Mouse (Mus musculus) limb, embryonic 13.5 days (tissue): ENCODE measurements around the gene Cyp2j5. TPM values are rescaled to one million over a fixed set of nuclear protein-coding genes. Genes with fewer than 3 reads are reported as not detected.
A peak's percentile ranks its signal among the peaks of the same experiment; 100 is the strongest.
"Not testable (repeated sequence)": the region's sequence is repeated elsewhere in the genome, so short reads cannot be mapped to it uniquely, and the experiment has no call there.

Experiments used
- ATAC-seq: fragments of 200-750 bp; cut with Nextera tagmentation; 2 replicates; pipeline ENCODE4 v1.8.0; 2017; ENCODE audit warnings: low read depth, moderate number of reproducible peaks, moderate TSS enrichment; ENCODE audit not compliant: low FRiP score
- H3K27ac ChIP-seq: fragments of 300-500 bp; sonication (generic); 2 replicates; pipeline ENCODE4 v1.5.1; 2015; ENCODE audit warnings: inconsistent platforms, mild to moderate bottlenecking, moderate library complexity
- H3K27me3 ChIP-seq: fragments of 300-500 bp; sonication (generic); 2 replicates; pipeline ENCODE4 v1.6.1; 2015; ENCODE audit warnings: mild to moderate bottlenecking, inconsistent platforms
- H3K36me3 ChIP-seq: fragments of 300-500 bp; sonication (generic); 2 replicates; pipeline ENCODE4 v1.6.1; 2015; ENCODE audit warnings: inconsistent platforms, mild to moderate bottlenecking, moderate library complexity
- H3K4me1 ChIP-seq: fragments of 300-500 bp; sonication (generic); 2 replicates; pipeline ENCODE4 v1.6.1; 2015; ENCODE audit warnings: inconsistent platforms
- H3K4me2 ChIP-seq: fragments of 300-500 bp; sonication (generic); replicated peaks from 2 replicates; pipeline ENCODE4 v1.6.1; 2015; ENCODE audit warnings: inconsistent platforms, mild to moderate bottlenecking, moderate library complexity
- H3K4me3 ChIP-seq: fragments of 300-500 bp; sonication (generic); 2 replicates; pipeline ENCODE4 v1.5.1; 2015; ENCODE audit warnings: moderate library complexity, mild to moderate bottlenecking, inconsistent platforms
- H3K9ac ChIP-seq: fragments of 300-500 bp; sonication (generic); 2 replicates; pipeline ENCODE4 v1.6.1; 2015; ENCODE audit warnings: mild to moderate bottlenecking, inconsistent platforms
- H3K9me3 ChIP-seq: fragments of 300-500 bp; sonication (generic); 2 replicates; pipeline ENCODE4 v1.6.1; 2016; ENCODE audit warnings: inconsistent platforms
- WGBS: fragments of 180-500 bp; shearing (Covaris S2); methylation state at CpG from one replicate; pipeline ENCODE4 v1.1.7; 2015; 5-methylcytosine and 5-hydroxymethylcytosine counted together
- polyA plus RNA-seq: library from polyadenylated mRNA; unstranded; fragments of >200 nt; fragmentation: Nextera tagmentation; extraction: Ambion mirVana; gene quantifications from 2 replicates; pipeline ENCODE4 v1.2.1, GENCODE M21; 2015

The Cyp2j5 gene
- polyA plus RNA-seq, 1 experiment from 2014 or later = not detected

GRCm38 (mm10) chr4:96591791-96592150, 72.2 kb downstream of the Cyp2j5 start:
- no peak overlapping the region for H3K9ac ChIP-seq
- no peaks in the 10 kb centered on the region for H3K36me3 ChIP-seq
- WGBS = 43% methylated on average over 4 of the region's 4 CpGs
- no peaks in the 10 kb centered on the region for H3K9me3 ChIP-seq
- no peaks in the 10 kb centered on the region for H3K27me3 ChIP-seq
- peak; percentile 64 for ATAC-seq
- peak overlapping the region; percentile 69 for H3K4me2 ChIP-seq
- H3K27ac ChIP-seq = no peak overlapping the region; the same call in 1 of the 2 replicates
- H3K4me3 ChIP-seq = peak overlapping the region; percentile 44
- H3K4me1 ChIP-seq = peaks cover 12% of the 10 kb centered on the region

- H3K27me3 ChIP-seq = no peaks in the 10 kb centered on the region
- peaks cover 12% of the 10 kb centered on the region for H3K4me1 ChIP-seq
- no peak within 1 kb of the TSS; the same call in 1 of the 2 replicates for H3K27ac ChIP-seq
- no peaks in the 10 kb centered on the region for H3K36me3 ChIP-seq
- no peaks in the 10 kb centered on the region for H3K9me3 ChIP-seq
- WGBS = 13% methylated on average over 18 of the region's 18 CpGs
- peak within 1 kb of the TSS; percentile 44 for H3K4me3 ChIP-seq
- H3K9ac ChIP-seq = peak within 1 kb of the TSS; percentile 67
- ATAC-seq = peak; percentile 90
- peak within 1 kb of the TSS; percentile 69 for H3K4me2 ChIP-seq
Measured at GRCm38 (mm10) chr4:96590911-96591790, 72.8 kb downstream of the Cyp2j5 start, which contains the start of gene Cyp2j9. Gene Cyp2j9, minus strand, starts transcription at chr4:96591578.

- Histone ChIP-seq H3K27me3 (no peaks in the 10 kb centered on the region), H3K4me3 (no peak overlapping the region), H3K4me1 (no peaks in the 10 kb centered on the region), H3K9me3 (no peaks in the 10 kb centered on the region), H3K27ac (no peak overlapping the region), H3K36me3 (no peaks in the 10 kb centered on the region), H3K4me2 (no peak overlapping the region), H3K9ac (no peak overlapping the region)
- WGBS = 83% methylated on average over 1 of the region's 1 CpGs
- no peak for ATAC-seq
Measured at GRCm38 (mm10) chr4:96581425-96582088, 82.4 kb downstream of the Cyp2j5 start.

- 56% methylated on average over 6 of the region's 6 CpGs for WGBS
- not testable (repeated sequence) for H3K4me3 ChIP-seq, H3K9ac ChIP-seq, H3K36me3 ChIP-seq, H3K4me2 ChIP-seq, H3K27ac ChIP-seq, H3K4me1 ChIP-seq, ATAC-seq, H3K9me3 ChIP-seq, H3K27me3 ChIP-seq
Measured at GRCm38 (mm10) chr4:96580351-96580750, 83.6 kb downstream of the Cyp2j5 start.

Other genes starting within 250 kb of the Cyp2j5 start
- not detected in 2 replicates for gene Cyp2j8, start 156.8 kb downstream of the Cyp2j5 start, polyA plus RNA-seq
- 7.6 and 8.4 TPM in 2 replicates for gene Cyp2j6, start 110.5 kb downstream of the Cyp2j5 start, polyA plus RNA-seq
- gene Cyp2j9, start 72.6 kb downstream of the Cyp2j5 start, polyA plus RNA-seq = 1.9 and 2.1 TPM in 2 replicates
- 0.10 TPM in 1 of 2 replicates, not detected in the other for gene Gm12695, start 121.0 kb upstream of the Cyp2j5 start, polyA plus RNA-seq